Mouse (Mus musculus) myocyte (in vitro differentiated cells): Measurements from ENCODE around the gene Srsf4.

ENCODE experiments used
- POLR2A ChIP-seq: IDR thresholded peaks from one replicate; pipeline ENCODE4 v1.6.1; 2011; ENCODE audit warnings: low read depth, mild to moderate bottlenecking, control low read depth, moderate library complexity; ENCODE audit not compliant: insufficient read length
- USF1 ChIP-seq: IDR thresholded peaks from one replicate; pipeline ENCODE4 v1.6.1; 2011; ENCODE audit warnings: low read depth, mild to moderate bottlenecking, control low read depth, moderate library complexity

DNA sequence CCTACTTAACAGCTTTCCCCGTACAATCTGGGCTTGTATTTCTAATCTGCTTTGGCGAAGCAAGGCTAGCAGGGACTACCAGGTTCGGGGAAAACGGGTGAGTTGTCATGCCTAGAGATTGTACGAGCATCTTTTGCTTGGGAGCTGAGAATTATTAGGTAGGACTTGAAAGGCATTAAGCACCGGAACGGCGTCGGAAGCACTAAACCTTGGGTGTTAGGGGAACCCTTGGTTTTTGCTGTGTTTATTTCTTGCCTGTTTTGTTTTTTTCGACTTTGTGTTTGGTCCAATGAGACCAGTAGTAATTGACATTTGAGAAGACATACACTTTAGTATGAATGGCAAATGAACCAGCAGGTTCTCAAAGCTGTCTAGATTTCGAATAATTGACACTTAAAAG, 1.1 kb downstream of the Srsf4 start:
- TF ChIP-seq POLR2A = no peak
- no peak for TF ChIP-seq USF1
